Mouse (Mus musculus) gastrocnemius, postnatal 4 days (tissue): ENCODE results near the gene Nectin2. TPM values are rescaled to one million over a fixed set of nuclear protein-coding genes. Genes with fewer than 3 reads are reported as not detected.
"Not testable (repeated sequence)": the region's sequence is repeated elsewhere in the genome, so short reads cannot be mapped to it uniquely, and the experiment has no call there.

Experiments used
- DNase-seq, 2 experiments: peaks; one replicate each; pipeline ENCODE4 v3.0.0; 2021 to 2022; ENCODE audit warnings: low spot score in 2 of 2, mixed read lengths in 2 of 2
- long read RNA-seq, 2 experiments: library from polyadenylated mRNA; stranded (forward); transcript quantifications; one replicate each; pipeline ENCODE4 v2.0.0; 2021
- total RNA-seq, 2 experiments: library from RNA; stranded (reverse); gene quantifications; 2 replicates each; pipeline ENCODE4 v1.2.3; 2021

Nectin2 gene
- 10 to 100 TPM; 21.1 to 23.2 TPM for total RNA-seq
- long read RNA-seq, experiment 1, transcript Nectin2-202 (6 exons, 1,955 nt), result major isoform, 30 of 47 reads
- long read RNA-seq, experiment 1, transcript Nectin2-201 (9 exons, 2,735 nt), result minor isoform, 12 of 47 reads
- long read RNA-seq, experiment 1, partial matches to known transcripts, result 2 of 47 reads
- long read RNA-seq, experiment 1, other reads (novel, unspliced or antisense), result 3 of 47 reads
- long read RNA-seq, experiment 2, transcript Nectin2-202 (6 exons, 1,955 nt), result major isoform, 45 of 64 reads
- long read RNA-seq, experiment 2, transcript Nectin2-201 (9 exons, 2,735 nt), result minor isoform, 12 of 64 reads
- long read RNA-seq, experiment 2, partial matches to known transcripts, result 5 of 64 reads
- long read RNA-seq, experiment 2, other reads (novel, unspliced or antisense), result 2 of 64 reads

- DNase-seq, result peak; percentile 81 to 88
Observed at GRCm38 (mm10) chr7:19750217-19751069, at the start of gene Nectin2. TSS of gene Nectin2 (minus strand) at chr7:19750483.

- DNase-seq, result peak; percentile 62 to 68
Observed at GRCm38 (mm10) chr7:19796697-19797588, 46.7 kb upstream of the Nectin2 start, which contains the start of gene Cblc. TSS of gene Cblc (minus strand) at chr7:19796809.

DNA sequence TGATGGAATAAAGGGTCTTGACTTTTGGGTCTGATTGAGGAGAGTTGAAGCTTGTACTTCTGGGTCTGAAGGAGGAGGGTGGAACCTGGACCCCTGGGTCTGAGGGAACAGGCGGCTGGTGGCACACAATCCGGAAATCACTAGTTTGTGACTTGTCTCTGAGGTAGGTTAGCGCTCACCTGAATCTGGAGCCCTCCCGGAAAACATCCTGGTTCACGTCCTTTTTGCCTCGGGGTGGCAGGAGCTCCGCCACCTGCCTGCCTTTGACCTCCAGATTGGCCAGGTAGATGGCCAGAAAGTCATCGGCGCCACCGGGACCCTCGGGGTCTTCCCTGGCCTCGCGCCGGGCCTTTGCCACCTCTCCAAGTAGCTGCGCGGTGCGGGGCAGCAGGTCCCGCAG, 46.0 kb upstream of the Nectin2 start:
- DNase-seq, result no peak

- no peak for DNase-seq
Observed at GRCm38 (mm10) chr7:19795236-19795635, 45.0 kb upstream of the Nectin2 start.

DNA sequence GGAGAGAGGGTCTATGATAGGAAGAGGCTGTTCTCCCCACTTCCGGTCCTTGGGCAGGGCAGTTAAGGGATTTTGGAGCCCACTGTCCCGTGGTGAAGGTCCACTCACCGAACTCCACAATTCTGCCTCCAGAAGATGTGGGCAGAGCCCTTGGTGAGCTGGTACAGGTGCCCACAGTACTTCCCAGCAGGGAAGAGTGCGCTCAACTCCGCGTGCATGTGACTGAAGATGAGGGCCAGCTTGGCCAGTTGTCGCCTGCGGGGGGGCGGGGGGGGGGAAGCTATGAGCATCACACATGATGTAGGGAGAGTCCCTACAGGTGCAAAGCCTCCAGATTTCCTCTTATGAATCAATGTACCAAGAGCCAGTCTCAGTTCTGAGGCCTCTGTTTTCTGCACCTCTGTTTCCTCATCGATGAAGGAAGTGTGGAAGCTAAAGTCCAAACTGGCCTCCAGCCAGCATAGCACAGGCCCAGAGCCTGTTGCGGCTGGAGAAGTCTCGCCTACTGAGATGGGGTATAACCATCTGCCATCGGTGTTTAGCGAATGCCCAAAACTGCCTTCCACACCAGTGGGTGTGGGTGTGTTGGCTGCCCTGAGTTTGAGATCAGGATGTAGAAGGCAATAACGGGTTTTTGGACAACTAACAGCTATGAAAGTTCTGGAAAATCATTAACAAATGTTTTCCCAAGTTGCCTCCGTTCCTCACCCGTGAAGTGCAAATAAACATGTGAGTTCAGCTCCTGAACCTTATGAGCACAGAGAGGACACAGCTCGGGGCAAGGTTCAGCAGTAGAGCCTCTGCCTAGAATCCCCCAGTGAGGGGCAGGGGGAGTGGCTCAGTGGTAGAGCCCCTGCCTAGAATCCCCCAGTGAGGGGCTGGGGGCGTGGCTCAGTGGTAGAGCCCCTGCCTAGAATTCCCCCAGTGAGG, 42.7 kb upstream of the Nectin2 start:
- no peak for DNase-seq

- not testable (repeated sequence) for DNase-seq
Observed at GRCm38 (mm10) chr7:19791504-19791903, 41.2 kb upstream of the Nectin2 start.

DNA sequence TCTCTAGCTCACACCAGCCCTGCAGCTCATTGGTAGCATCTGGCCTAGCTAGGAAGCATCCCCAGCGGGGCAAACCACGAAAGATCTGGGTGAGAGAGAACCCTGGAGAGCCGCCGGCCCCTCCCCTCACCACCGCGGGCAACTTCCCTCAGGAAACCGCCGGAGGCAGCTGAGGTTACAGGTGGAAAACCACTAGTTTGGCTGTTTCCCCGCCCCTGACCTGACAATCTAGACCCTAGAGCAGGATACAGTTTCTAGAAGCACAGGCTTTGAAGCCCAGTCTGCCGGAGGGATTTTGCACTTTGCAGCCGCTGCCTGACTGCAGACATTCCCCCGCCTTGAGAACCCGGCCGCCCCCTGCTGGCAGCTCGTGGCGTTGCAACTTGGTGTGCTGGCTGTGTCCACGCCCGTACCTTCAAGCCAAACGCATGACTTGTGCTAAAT, 39.6 kb upstream of the Nectin2 start:
- peak; percentile 92 for DNase-seq

GRCm38 (mm10) chr7:19785874-19786458, 35.7 kb upstream of the Nectin2 start:
- no peak for DNase-seq

- DNase-seq, result no peak
Observed at GRCm38 (mm10) chr7:19784764-19785535, 34.7 kb upstream of the Nectin2 start.

GRCm38 (mm10) chr7:19783630-19784029, 33.3 kb upstream of the Nectin2 start:
- DNase-seq, result no peak

GRCm38 (mm10) chr7:19782645-19783044, 32.4 kb upstream of the Nectin2 start:
- DNase-seq, result no peak

DNA sequence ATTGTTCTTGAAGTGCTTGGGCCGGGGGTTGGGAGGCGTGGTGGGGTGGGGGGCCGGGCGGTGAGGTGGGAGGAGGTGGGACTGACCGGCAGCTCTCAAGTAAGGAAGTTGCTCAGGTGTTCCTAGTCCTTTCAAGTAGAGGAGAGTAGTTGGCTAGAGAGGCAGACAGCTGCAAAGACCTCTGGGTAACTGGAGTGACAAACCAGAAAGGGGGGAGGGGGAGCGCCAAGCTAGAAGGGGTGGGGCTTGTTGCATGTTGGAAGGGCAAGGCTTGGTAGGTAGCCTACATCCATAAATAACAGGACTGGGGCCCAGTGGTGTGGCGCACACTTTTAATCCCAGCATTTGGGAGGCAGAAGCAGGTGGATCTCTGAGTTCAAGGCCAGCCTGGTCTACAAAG, 31.5 kb upstream of the Nectin2 start:
- DNase-seq, result no peak

DNA sequence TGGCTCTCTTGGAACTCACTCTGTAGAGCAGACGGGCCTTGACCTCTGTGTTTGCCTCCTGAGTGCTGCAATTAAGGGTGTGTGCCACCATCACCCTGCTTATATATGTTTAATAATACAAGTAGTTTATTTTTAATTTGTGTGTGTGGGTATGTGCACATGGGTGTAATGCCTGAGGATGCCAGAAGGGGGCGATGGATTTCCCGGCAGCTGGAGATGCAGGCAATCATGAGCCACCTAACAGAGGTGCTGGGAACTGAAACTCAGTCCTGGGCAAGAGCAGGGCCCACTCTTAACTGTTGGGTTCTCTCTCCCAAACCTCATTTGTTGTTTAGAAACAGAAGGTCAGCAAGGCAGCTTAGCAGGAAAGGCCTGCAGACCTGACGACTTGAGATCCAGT, 29.6 kb upstream of the Nectin2 start:
- DNase-seq, result no peak

GRCm38 (mm10) chr7:19778645-19779044, 28.4 kb upstream of the Nectin2 start:
- no peak for DNase-seq

DNA sequence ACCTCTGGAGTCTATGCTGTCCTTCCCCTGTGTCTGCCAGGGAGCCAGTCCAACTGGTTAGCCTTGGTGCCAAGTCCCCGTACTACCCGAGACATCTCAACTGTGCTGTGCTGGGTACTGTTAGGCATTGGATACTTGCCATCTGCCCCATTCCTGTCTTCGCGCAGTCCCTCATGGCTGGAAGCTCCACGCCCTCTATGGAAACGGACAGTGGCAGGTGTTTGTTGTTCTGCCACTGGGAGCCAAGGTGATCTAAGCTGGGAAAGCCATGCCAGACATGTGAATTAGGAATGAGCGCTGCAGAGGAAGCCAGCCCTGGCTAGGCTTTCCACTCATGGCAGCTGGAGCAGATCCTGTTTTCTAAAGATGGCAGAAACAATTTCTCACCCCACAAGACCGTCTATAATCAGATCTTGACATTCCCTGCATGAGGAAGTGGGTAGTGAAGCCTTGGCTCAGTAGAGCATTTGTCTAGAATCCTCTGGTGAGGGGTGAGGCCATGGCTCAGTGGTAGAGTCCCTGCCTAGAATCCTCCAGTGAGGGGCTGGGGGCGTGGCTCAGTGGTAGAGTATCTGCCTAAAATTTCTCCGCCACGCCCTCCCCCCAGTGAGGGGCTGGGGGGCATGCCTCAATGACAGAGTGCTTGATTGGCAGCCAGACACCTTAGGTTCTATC, 26.9 kb upstream of the Nectin2 start:
- DNase-seq, result peak in 1 of 2 experiments; percentile 55

DNA sequence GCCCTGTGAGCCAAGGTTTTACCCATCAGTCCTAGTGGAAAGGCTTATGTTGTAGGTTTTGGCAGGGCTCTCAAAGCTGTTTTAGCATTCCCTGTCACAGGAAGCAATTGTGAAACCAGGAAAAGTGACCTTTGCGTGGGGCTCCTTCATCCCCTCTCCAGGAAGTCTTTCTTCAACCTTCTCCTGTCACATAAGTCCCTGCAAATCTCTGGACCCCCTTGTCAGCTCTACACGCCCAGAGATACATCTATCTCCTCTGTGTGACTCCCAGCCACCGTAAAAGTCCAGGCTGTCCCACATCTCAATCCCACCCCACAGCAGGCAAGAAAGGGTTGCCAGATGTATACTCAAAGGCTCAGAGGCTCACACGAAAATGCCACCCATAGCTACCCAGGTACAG, 21.4 kb upstream of the Nectin2 start:
- DNase-seq, result no peak

- no peak for DNase-seq
Observed at GRCm38 (mm10) chr7:19770984-19771391, 20.7 kb upstream of the Nectin2 start, which contains the start of gene Bcam. TSS of gene Bcam (minus strand) at chr7:19771016.

DNA sequence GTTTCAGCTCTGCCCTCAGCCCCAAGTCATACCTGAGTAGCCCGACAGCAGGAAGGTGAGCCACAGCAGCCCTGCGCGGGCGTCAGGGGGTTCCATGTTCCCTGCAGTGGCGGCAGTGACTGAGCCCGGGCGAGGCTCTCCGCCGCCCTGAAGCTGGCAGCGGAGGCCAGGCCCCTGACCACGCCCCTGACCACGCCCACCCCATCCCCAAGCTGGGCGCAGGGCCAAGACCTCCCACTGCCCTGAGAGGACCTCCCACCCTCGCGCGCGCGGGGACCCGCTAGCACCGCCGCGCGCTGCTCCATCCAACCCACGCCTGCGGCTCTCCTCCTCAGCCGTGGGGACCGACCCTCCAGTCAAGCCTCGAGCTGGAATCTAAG, 20.1 kb upstream of the Nectin2 start:
- DNase-seq, result peak; percentile 78 to 85
